Mouse (Mus musculus) liver, postnatal 0 days (tissue): ENCODE measurements around the gene Tigar. TPM values are rescaled to one million over a fixed set of nuclear protein-coding genes. Genes with fewer than 3 reads are reported as not detected.

Experiments
- ATAC-seq: fragments of 200-750 bp; cut with Nextera tagmentation; 2 replicates; pipeline ENCODE4 v1.8.0; 2017; ENCODE audit warnings: mild to moderate bottlenecking, moderate library complexity
- DNase-seq: peaks from one replicate; pipeline ENCODE4 v3.0.0-alpha.2; 2016
- H3K27ac ChIP-seq: fragments of 300-500 bp; sonication (generic); 2 replicates; pipeline ENCODE4 v1.5.1; 2014; ENCODE audit warnings: antibody characterized with exemption, moderate library complexity, mild to moderate bottlenecking, low read depth
- H3K27me3 ChIP-seq: fragments of 300-500 bp; sonication (generic); 2 replicates; pipeline ENCODE4 v1.6.1; 2014; ENCODE audit warnings: low read length, control low read depth, mixed read lengths; ENCODE audit not compliant: insufficient read depth
- H3K36me3 ChIP-seq: fragments of 300-500 bp; sonication (generic); replicated peaks from 2 replicates; pipeline ENCODE4 v1.6.1; 2014; ENCODE audit warnings: mild to moderate bottlenecking, control low read depth, low read length, moderate library complexity, mixed read lengths; ENCODE audit not compliant: insufficient read depth
- H3K4me1 ChIP-seq: fragments of 300-500 bp; sonication (generic); 2 replicates; pipeline ENCODE4 v1.6.1; 2014; ENCODE audit warnings: antibody characterized with exemption, mild to moderate bottlenecking, control low read depth; ENCODE audit not compliant: insufficient read depth
- H3K4me2 ChIP-seq: fragments of 300-500 bp; sonication (generic); 2 replicates; pipeline ENCODE4 v1.6.1; 2014; ENCODE audit warnings: low read depth, mild to moderate bottlenecking, low read length, moderate library complexity, mixed read lengths
- H3K4me3 ChIP-seq: fragments of 300-500 bp; sonication (generic); 2 replicates; pipeline ENCODE4 v1.5.1; 2014; ENCODE audit warnings: low read depth, low read length
- H3K9ac ChIP-seq: fragments of 300-500 bp; sonication (generic); replicated peaks from 2 replicates; pipeline ENCODE4 v1.6.1; 2014; ENCODE audit warnings: mild to moderate bottlenecking, moderate library complexity
- H3K9me3 ChIP-seq: fragments of 300-500 bp; sonication (generic); 2 replicates; pipeline ENCODE4 v1.6.1; 2016; ENCODE audit warnings: mild to moderate bottlenecking, control low read depth, low read length, mixed read lengths
- CTCF ChIP-seq: sonication (generic); IDR thresholded peaks from 2 replicates; pipeline ENCODE4 v1.5.1; 2016; ENCODE audit warnings: antibody characterized with exemption, low read depth
- EP300 ChIP-seq: IDR thresholded peaks from 2 replicates; pipeline ENCODE4 v1.6.1; 2016; ENCODE audit warnings: antibody characterized with exemption, low read depth, mild to moderate bottlenecking
- WGBS: fragments of 180-500 bp; shearing (Covaris S2); extraction: QIAGEN DNeasy Blood & Tissue Kit; methylation state at CpG from one replicate; pipeline ENCODE4 v1.1.7; 2014; ENCODE audit not compliant: insufficient replicate concordance; 5-methylcytosine and 5-hydroxymethylcytosine counted together
- polyA plus RNA-seq: library from polyadenylated mRNA; unstranded; fragments of >200 nt; fragmentation: Nextera tagmentation; extraction: Ambion mirVana; gene quantifications from 2 replicates; pipeline ENCODE4 v1.2.1, GENCODE M21; 2015

Gene Tigar
- polyA plus RNA-seq, 1 experiment from 2014 or later, result 1.2 TPM

DNA sequence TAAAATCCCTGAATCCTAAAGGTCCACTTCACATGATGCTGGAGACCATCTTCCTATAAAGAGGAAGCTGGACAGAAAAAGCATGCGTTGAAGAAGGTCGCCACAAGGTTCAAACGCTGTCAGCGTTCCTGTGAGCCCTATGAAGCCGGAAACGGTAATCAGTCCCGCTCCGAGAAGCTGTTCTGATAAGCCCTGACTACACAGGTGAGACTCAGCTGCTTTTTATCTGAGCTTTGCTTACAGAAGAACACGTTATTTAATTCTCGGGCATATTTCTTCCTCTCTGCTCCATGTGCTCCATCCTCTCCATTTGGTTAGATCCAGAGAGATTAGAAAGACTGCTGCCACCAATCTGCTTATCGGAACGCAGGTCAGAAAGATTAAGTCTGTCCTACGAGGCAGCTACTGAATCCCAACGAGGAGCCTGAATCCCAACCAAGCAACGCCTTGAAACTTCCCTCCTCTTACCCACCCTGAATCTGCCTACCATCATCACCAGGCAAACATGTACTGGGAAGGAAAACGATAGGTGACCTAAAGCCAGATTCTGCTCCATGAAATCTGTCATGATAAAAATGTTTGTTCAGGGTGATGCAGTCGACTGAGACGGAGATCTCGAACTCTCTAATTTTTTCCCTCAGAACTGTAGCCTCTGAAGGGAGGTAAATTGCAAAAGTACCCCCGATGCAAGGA lies 843 bp downstream of the Tigar start:
- Histone ChIP-seq H3K9me3 (no peaks in the 10 kb centered on the region), H3K4me3 (peak overlapping the region; percentile 59), H3K27ac (no peak overlapping the region), H3K27me3 (no peaks in the 10 kb centered on the region), H3K4me1 (peaks cover 6% of the 10 kb centered on the region; the same call in 1 of the 2 replicates), H3K9ac (peak overlapping the region; percentile 58), H3K36me3 (no peaks in the 10 kb centered on the region), H3K4me2 (peak overlapping the region; percentile 77)
- no peak for TF ChIP-seq CTCF
- TF ChIP-seq EP300, result no peak
- no peak for ATAC-seq
- DNase-seq, result no peak
- 27% methylated on average over 20 of the region's 20 CpGs for WGBS

DNA sequence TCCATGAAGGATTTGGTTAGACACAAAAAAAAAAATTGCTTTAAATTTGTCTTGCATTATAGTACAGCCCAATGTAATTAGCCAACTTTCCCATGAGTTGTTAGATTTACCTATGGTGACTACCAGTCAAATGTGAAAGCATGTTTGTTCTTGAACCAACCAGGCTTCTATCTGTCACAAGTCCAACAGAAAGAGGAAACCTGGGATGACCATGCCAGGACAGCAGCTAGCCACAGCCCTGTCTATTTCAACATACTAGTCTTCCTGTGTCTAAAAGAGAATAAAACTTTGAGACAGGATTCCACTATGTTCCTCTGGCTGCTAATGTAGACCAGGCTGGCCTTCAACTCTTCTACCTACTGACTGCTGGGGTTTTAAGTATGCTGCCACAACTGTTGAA lies 1.9 kb downstream of the Tigar start:
- Histone ChIP-seq H3K36me3 (no peaks in the 10 kb centered on the region), H3K9me3 (no peaks in the 10 kb centered on the region), H3K4me1 (peaks cover 6% of the 10 kb centered on the region; the same call in 1 of the 2 replicates), H3K27me3 (no peaks in the 10 kb centered on the region), H3K4me2 (no peak overlapping the region), H3K27ac (no peak overlapping the region), H3K9ac (no peak overlapping the region), H3K4me3 (no peak overlapping the region)
- DNase-seq (no peak), ATAC-seq (no peak)
- no peak for TF ChIP-seq EP300
- no peak for TF ChIP-seq CTCF

DNA sequence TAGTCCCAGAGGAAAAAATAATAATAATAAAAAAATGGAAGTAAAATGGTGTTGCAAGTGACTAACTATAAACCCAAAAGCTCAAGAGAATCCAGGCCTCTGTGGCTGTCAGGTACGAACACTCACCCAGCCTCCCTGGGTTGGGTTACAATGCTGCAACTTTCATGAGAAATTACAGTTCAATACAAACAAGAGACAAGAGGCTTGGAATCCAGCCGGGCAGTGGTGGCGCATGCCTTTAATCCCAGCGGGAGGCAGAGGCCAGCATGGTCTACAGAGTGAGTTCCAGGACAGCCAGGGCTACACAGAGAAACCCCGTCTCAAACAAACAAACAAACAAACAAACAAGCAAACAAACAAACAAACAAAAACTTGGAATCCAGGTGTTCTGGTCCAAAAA lies 2.6 kb downstream of the Tigar start:
- Histone ChIP-seq H3K36me3 (no peaks in the 10 kb centered on the region), H3K9me3 (no peaks in the 10 kb centered on the region), H3K4me3 (no peak overlapping the region), H3K4me1 (peaks cover 6% of the 10 kb centered on the region; the same call in 1 of the 2 replicates), H3K4me2 (no peak overlapping the region), H3K27ac (no peak overlapping the region), H3K9ac (no peak overlapping the region), H3K27me3 (no peaks in the 10 kb centered on the region)
- ATAC-seq (no peak), DNase-seq (no peak)
- WGBS, result 68% methylated on average over 5 of the region's 5 CpGs
- TF ChIP-seq CTCF, result no peak
- TF ChIP-seq EP300, result no peak

DNA sequence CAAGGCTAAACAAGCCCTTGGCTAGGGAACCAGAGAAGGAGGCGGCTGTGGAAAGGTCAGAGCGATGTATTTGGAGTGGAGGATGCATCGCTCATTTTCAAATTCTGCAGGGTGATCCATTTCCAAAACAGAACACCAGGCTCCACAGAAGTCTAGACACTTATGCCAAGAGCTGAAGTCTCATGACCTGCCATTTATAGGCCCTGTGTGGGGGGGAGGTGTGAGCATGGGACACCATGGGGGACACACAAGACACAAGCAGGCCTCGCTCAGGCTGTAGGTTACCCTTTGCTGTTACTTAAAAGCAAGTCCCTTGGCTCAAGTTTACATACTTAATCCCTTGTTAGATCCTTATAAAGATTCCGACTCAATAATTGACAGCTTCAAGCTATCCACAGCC lies 3.2 kb downstream of the Tigar start:
- Histone ChIP-seq H3K9ac (no peak overlapping the region), H3K27me3 (no peaks in the 10 kb centered on the region), H3K9me3 (no peaks in the 10 kb centered on the region), H3K4me1 (peaks cover 6% of the 10 kb centered on the region; the same call in 1 of the 2 replicates), H3K27ac (no peak overlapping the region), H3K4me2 (no peak overlapping the region), H3K36me3 (no peaks in the 10 kb centered on the region), H3K4me3 (no peak overlapping the region)
- TF ChIP-seq EP300 (no peak), CTCF (no peak)
- ATAC-seq (no peak), DNase-seq (no peak)
- 86% methylated on average over 5 of the region's 5 CpGs for WGBS

DNA sequence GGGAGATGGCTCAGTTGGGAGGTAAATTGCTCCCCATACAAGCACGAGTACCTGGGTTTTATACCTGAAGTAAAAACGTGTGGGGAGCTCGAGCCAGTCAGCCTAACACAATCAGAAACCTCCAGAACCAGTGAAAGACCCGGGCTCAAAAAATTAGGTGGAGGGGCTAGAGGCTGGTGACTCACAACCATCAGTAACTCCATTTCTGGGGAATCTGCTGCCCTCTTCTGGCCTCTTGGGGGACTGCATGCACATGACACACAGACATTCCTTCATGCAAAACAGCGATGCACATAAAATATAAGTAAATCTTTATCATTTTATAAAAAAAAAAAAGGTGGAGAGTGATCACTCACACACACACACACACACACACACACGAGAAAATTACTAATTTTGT lies 4.2 kb downstream of the Tigar start:
- Histone ChIP-seq H3K27me3 (no peaks in the 10 kb centered on the region), H3K4me3 (no peak overlapping the region), H3K36me3 (no peaks in the 10 kb centered on the region), H3K9ac (no peak overlapping the region), H3K4me1 (peaks cover 6% of the 10 kb centered on the region; the same call in 1 of the 2 replicates), H3K9me3 (no peaks in the 10 kb centered on the region), H3K4me2 (no peak overlapping the region), H3K27ac (no peak overlapping the region)
- 64% methylated on average over 6 of the region's 6 CpGs for WGBS
- ATAC-seq, result no peak
- TF ChIP-seq CTCF (peak; percentile 69), EP300 (no peak)
- DNase-seq, result peak; percentile 55

DNA sequence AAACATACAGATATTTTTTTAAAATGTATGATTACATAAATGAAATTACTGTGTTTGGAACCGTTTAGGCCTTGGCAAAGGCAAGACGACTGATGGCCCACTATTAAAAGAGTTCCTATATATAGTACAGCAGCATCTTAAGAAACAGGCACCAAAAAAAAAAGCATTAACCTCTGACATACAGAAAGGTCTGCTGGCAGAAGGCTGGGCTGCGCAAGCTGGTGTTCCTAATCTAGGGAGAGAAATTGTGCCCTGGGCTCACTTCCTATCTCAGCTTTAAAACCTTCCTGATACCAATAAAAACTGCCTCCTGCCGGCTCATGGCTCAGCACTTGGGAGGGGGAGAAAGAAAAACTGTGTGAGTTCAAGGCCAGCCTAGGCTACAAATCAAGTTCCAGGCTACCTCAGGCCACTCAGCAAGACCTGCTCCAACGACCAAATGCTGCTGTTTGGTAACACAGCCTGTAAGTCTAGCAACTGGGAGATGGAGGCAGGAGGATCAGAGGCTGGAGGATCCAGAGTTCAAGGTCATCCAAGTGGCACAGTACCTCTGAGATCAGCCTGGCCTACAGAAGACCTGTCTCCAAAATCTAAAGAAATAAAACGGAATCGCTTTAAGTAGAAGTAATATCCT lies 4.8 kb downstream of the Tigar start:
- Histone ChIP-seq H3K27me3 (no peaks in the 10 kb centered on the region), H3K4me1 (peaks cover 6% of the 10 kb centered on the region; the same call in 1 of the 2 replicates), H3K9me3 (no peaks in the 10 kb centered on the region), H3K9ac (no peak overlapping the region), H3K27ac (no peak overlapping the region), H3K4me2 (no peak overlapping the region), H3K36me3 (no peaks in the 10 kb centered on the region), H3K4me3 (no peak overlapping the region)
- ATAC-seq (no peak), DNase-seq (no peak)
- WGBS, result 69% methylated on average over 7 of the region's 7 CpGs
- TF ChIP-seq CTCF (no peak), EP300 (no peak)
